Mouse (Mus musculus) ovary, postnatal 10 days (tissue): ENCODE data around the gene Rbfox3.

Experiments
- DNase-seq: peaks from one replicate; pipeline ENCODE4 v3.0.0; 2022; ENCODE audit warnings: low spot score

Rbfox3 gene

GRCm38 (mm10) chr11:118881786-118882495 is 29.5 kb downstream of the Rbfox3 start:
- DNase-seq: no peak

- no peak for DNase-seq
Observed at GRCm38 (mm10) chr11:118879466-118880150, 31.8 kb downstream of the Rbfox3 start.

GRCm38 (mm10) chr11:118878605-118879245 is 32.7 kb downstream of the Rbfox3 start:
- DNase-seq: no peak

GRCm38 (mm10) chr11:118875243-118875897 is 36.0 kb downstream of the Rbfox3 start:
- DNase-seq: no peak

- no peak for DNase-seq
Observed at GRCm38 (mm10) chr11:118874487-118875095, 36.8 kb downstream of the Rbfox3 start.

GRCm38 (mm10) chr11:118874022-118874421 is 37.4 kb downstream of the Rbfox3 start:
- no peak for DNase-seq

GRCm38 (mm10) chr11:118871527-118871926 is 39.9 kb downstream of the Rbfox3 start:
- no peak for DNase-seq

- no peak for DNase-seq
Observed at GRCm38 (mm10) chr11:118863360-118863759, 48.0 kb downstream of the Rbfox3 start.

- no peak for DNase-seq
Observed at GRCm38 (mm10) chr11:118861801-118862431, 49.5 kb downstream of the Rbfox3 start.

- no peak for DNase-seq
Observed at GRCm38 (mm10) chr11:118861246-118861645, 50.2 kb downstream of the Rbfox3 start.

GRCm38 (mm10) chr11:118860812-118861211 is 50.6 kb downstream of the Rbfox3 start:
- DNase-seq: no peak

GRCm38 (mm10) chr11:118859839-118860238 is 51.6 kb downstream of the Rbfox3 start:
- DNase-seq: no peak

GRCm38 (mm10) chr11:118858305-118858704 is 53.1 kb downstream of the Rbfox3 start:
- no peak for DNase-seq

- DNase-seq: no peak
Observed at GRCm38 (mm10) chr11:118851391-118851790, 60.0 kb downstream of the Rbfox3 start.

- no peak for DNase-seq
Observed at GRCm38 (mm10) chr11:118847986-118848385, 63.4 kb downstream of the Rbfox3 start.

- DNase-seq: no peak
Observed at GRCm38 (mm10) chr11:118840992-118841391, 70.4 kb downstream of the Rbfox3 start.

GRCm38 (mm10) chr11:118838167-118838566 is 73.2 kb downstream of the Rbfox3 start:
- no peak for DNase-seq

- DNase-seq: no peak
Observed at GRCm38 (mm10) chr11:118836889-118837288, 74.5 kb downstream of the Rbfox3 start.

- no peak for DNase-seq
Observed at GRCm38 (mm10) chr11:118832793-118833481, 78.5 kb downstream of the Rbfox3 start.

- DNase-seq: no peak
Observed at GRCm38 (mm10) chr11:118831730-118832129, 79.7 kb downstream of the Rbfox3 start.
